8 mouse cellular contexts compared by ENCODE assay signal in the genomic region with DNA sequence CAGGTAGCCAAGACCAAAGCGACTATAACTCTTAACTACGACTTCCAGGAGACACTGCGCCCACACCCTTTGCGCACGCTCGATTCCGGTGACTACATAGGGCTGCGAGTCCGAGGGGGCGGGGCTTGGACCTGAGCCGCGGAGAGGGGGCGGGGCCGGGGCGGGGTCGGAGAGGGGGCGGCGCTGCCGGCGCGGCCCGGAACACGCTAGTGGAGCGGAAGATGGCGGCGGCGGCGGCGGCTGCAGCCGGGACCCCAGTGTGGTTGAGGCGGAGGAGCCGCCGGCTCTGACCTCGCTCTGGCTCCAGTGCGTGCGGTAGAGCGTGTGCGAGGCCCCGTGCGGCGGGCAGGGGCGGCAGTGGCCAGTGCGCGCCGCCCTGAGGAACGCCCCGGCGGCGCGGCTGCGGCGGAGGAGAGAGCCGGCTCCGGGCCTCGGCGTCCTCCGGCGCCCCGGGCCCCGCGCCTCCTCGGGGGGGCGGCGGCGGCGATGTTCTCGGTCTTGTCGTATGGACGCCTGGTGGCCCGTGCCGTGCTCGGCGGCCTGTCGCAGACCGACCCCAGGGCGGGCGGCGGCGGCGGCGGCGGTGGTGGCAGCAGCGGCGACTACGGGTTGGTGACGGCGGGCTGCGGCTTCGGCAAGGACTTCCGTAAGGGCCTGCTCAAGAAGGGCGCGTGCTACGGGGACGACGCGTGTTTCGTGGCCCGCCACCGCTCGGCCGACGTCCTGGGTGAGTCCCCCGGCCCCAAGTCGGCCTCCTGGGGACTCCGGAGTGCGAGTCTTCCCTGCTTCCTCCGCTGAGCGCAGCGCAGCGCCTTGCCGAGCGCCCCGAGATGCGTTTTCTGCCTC. TPM values are rescaled to one million over a fixed set of nuclear protein-coding genes. Genes with fewer than 3 reads are reported as not detected.
DNase-seq lines count a peak whose midpoint lies in the region; ATAC-seq and TF ChIP-seq lines count a peak whose summit lies in the region.

A gene (plus strand): TSS at position 183 of the 846 bp plus-strand sequence.

- POLR2A ChIA-PET in Patski (lab: Charles Lee) = interaction anchor here (0.9 to 3.0 kb wide), 3 partner anchors 11 to 16 kb away, joined by 6 to 18 read pairs (median 6); no protein-coding TSS in a partner anchor

- H3K27me3 ChIP-seq in Patski = no peaks in the 10 kb centered on the region
- H3K27me3 ChIP-seq in hindbrain, embryonic 15.5 days = no peaks in the 10 kb centered on the region

- H3K27ac ChIP-seq in hindbrain, embryonic 15.5 days (replicated peaks) = peak within 1 kb of the TSS; percentile 89

- no peak for DNase-seq in Patski (ENCODE audit: low read depth, low spot score)
- DNase-seq in cerebellum, postnatal 25 days = peak; percentile 93 to 98
- peak; percentile 81 to 83 for DNase-seq in frontal cortex, postnatal 36 days (ENCODE audit: low spot score in 2 of 2)
- peak; percentile 82 for DNase-seq in left cerebral cortex, adult 11 months (ENCODE audit: low spot score)
- DNase-seq in lung, postnatal 4 days = peak; percentile 91 to 93
- peak; percentile 87 for DNase-seq in retina, postnatal 7 days (ENCODE audit: low read depth, low spot score)
- DNase-seq in urinary bladder, adult 2 months (ENCODE audit: low spot score) = peak; percentile 79

- 0% methylated on average over 102 of the region's 114 CpGs for WGBS in hindbrain, embryonic 15.5 days

- peak within 1 kb of the TSS; percentile 90 for H3K4me2 ChIP-seq in hindbrain, embryonic 15.5 days

- in situ Hi-C loops in Patski (cut with MboI; ENCODE audit: low pct_unique_long_range_greater_than_20kb) = loop anchor here (25.0 kb wide), 1 partner anchor 853 kb away; a partner anchor contains a TSS

- H3K9me3 ChIP-seq in hindbrain, embryonic 15.5 days = no peaks in the 10 kb centered on the region

- no peak for TF ChIP-seq CTCF in Patski (IDR thresholded peaks at IDR 0.05)

- 0 out of 2 replicates have a peak, but pooled peaks cover 2% of the 10 kb centered on the region for H3K36me3 ChIP-seq in hindbrain, embryonic 15.5 days

- H3K4me3 ChIP-seq in hindbrain, embryonic 15.5 days = peak within 1 kb of the TSS; percentile 65

- CTCF ChIA-PET in Patski (lab: Charles Lee) = interaction anchor here (0.9 to 2.2 kb wide), 3 partner anchors 10 to 25 kb away, joined by 3 to 4 read pairs (median 3); no protein-coding TSS in a partner anchor

- peak within 1 kb of the TSS; percentile 75 for H3K9ac ChIP-seq in hindbrain, embryonic 15.5 days

- H3K4me1 ChIP-seq in hindbrain, embryonic 15.5 days (replicated peaks) = peaks cover 20% of the 10 kb centered on the region

- ATAC-seq in Patski = peak; percentile 65
- peak; percentile 93 for ATAC-seq in hindbrain, embryonic 15.5 days (ENCODE audit: low FRiP score, low read depth)

RNA-seq across cellular contexts. Expression of the gene that starts here (rescaled TPM):
- 31.1 TPM for polyA plus RNA-seq in Patski (2021)
- 8.1 and 8.2 TPM in 2 replicates for polyA plus RNA-seq in hindbrain, embryonic 15.5 days (2015; fragmentation: Nextera tagmentation; extraction: Ambion mirVana)
- polyA plus RNA-seq in urinary bladder, adult 2 months (2012; rRNA removed) = 22.6 and 25.2 TPM in 2 replicates
